Mouse (Mus musculus) kidney, embryonic 15.5 days (tissue): ENCODE data around the gene Ino80e. TPM values are rescaled to one million over a fixed set of nuclear protein-coding genes. Genes with fewer than 3 reads are reported as not detected.

Experiments used
- ATAC-seq: fragments of 200-750 bp; cut with Nextera tagmentation; replicated peaks from 2 replicates; pipeline ENCODE4 v1.8.0; 2017; ENCODE audit warnings: moderate TSS enrichment; ENCODE audit not compliant: low FRiP score
- H3K27ac ChIP-seq: fragments of 300-500 bp; sonication (generic); 2 replicates; pipeline ENCODE4 v1.5.1; 2015; ENCODE audit warnings: mild to moderate bottlenecking, inconsistent platforms
- H3K27me3 ChIP-seq: fragments of 300-500 bp; sonication (generic); 2 replicates; pipeline ENCODE4 v1.6.1; 2015; ENCODE audit warnings: inconsistent platforms
- H3K36me3 ChIP-seq: fragments of 300-500 bp; sonication (generic); 2 replicates; pipeline ENCODE4 v1.6.1; 2015; ENCODE audit warnings: inconsistent platforms
- H3K4me1 ChIP-seq: fragments of 300-500 bp; sonication (generic); 2 replicates; pipeline ENCODE4 v1.6.1; 2015; ENCODE audit warnings: inconsistent platforms
- H3K4me2 ChIP-seq: fragments of 300-500 bp; sonication (generic); 2 replicates; pipeline ENCODE4 v1.6.1; 2015; ENCODE audit warnings: moderate library complexity, mild to moderate bottlenecking, inconsistent platforms
- H3K4me3 ChIP-seq: fragments of 300-500 bp; sonication (generic); replicated peaks from 2 replicates; pipeline ENCODE4 v1.5.1; 2015; ENCODE audit warnings: mild to moderate bottlenecking, inconsistent platforms
- H3K9ac ChIP-seq: fragments of 300-500 bp; sonication (generic); 2 replicates; pipeline ENCODE4 v1.6.1; 2015; ENCODE audit warnings: mild to moderate bottlenecking, inconsistent platforms
- H3K9me3 ChIP-seq: fragments of 300-500 bp; sonication (generic); replicated peaks from 2 replicates; pipeline ENCODE4 v1.6.1; 2016; ENCODE audit warnings: inconsistent platforms
- WGBS: fragments of 180-500 bp; shearing (Covaris S2); methylation state at CpG from one replicate; pipeline ENCODE4 v1.1.7; 2015; ENCODE audit warnings: mixed read lengths; 5-methylcytosine and 5-hydroxymethylcytosine counted together
- polyA plus RNA-seq: library from polyadenylated mRNA; unstranded; fragments of >200 nt; fragmentation: Nextera tagmentation; extraction: Ambion mirVana; gene quantifications from 2 replicates; pipeline ENCODE4 v1.2.1, GENCODE M21; 2015

Gene Ino80e
- polyA plus RNA-seq, 1 experiment from 2014 or later: 91.0 TPM

DNA sequence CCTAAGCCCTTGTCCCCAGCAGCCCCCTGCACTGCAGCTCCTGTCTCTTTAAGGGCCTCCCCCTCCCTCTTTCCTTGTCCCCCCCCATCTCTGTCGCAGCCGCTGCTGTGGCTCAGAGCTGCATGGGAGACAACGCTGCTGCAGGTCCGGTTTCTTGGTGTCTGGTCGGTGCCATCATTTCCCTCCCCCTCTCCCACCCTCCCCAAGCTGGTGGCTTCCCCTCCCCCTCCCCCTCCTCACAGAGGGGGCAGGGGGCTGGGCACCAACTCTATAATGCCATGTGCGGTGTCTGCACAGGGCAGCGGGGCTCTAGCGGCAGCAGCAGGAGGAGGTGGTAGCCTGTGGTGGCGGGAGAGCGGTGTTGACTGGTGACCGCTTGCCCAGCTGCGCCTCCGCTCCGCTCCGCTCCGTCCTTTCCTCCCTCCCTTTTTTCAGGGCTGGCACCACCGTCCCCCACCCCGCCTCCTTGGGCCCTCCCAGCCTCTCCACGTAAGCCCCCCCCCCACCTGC is 38.9 kb downstream of the Ino80e start:
- peaks cover 16% of the 10 kb centered on the region for H3K4me1 ChIP-seq
- no peak overlapping the region for H3K27ac ChIP-seq
- peak overlapping the region; percentile 61 for H3K4me2 ChIP-seq
- H3K4me3 ChIP-seq: peak overlapping the region; percentile 36
- WGBS: 1% methylated on average over 16 of the region's 19 CpGs
- no peak overlapping the region for H3K9ac ChIP-seq
- peaks cover 36% of the 10 kb centered on the region for H3K27me3 ChIP-seq
- no peak; the same call in 1 of the 2 replicates for ATAC-seq
- no peaks in the 10 kb centered on the region for H3K9me3 ChIP-seq
- no peaks in the 10 kb centered on the region for H3K36me3 ChIP-seq

DNA sequence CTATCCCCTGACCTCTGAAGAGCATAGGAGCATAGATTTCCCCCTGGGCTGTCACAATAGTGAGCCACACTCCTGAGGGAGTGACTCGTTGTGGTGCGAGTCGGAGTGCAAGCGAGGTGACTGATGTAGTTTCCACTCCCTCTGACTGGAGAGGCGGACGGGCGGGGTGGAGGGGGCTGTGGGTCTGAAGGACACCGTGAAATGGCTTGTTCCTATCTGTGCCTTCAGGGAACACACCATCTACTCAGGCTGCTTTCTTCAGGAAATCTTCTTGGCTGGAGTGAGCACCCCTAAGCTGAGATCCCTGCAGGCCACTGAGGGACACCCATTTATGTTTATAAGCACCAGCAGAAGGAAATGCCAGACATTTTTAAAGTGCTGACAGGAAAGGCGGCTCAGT is 39.4 kb downstream of the Ino80e start:
- no peaks in the 10 kb centered on the region for H3K36me3 ChIP-seq
- 15% methylated on average over 9 of the region's 9 CpGs for WGBS
- H3K4me1 ChIP-seq: peaks cover 16% of the 10 kb centered on the region
- H3K4me2 ChIP-seq: peak overlapping the region; percentile 61
- H3K27ac ChIP-seq: no peak overlapping the region
- H3K4me3 ChIP-seq: peak overlapping the region; percentile 36; the same call in 1 of the 2 replicates
- no peak overlapping the region for H3K9ac ChIP-seq
- peaks cover 36% of the 10 kb centered on the region for H3K27me3 ChIP-seq
- ATAC-seq: no peak
- no peaks in the 10 kb centered on the region for H3K9me3 ChIP-seq

DNA sequence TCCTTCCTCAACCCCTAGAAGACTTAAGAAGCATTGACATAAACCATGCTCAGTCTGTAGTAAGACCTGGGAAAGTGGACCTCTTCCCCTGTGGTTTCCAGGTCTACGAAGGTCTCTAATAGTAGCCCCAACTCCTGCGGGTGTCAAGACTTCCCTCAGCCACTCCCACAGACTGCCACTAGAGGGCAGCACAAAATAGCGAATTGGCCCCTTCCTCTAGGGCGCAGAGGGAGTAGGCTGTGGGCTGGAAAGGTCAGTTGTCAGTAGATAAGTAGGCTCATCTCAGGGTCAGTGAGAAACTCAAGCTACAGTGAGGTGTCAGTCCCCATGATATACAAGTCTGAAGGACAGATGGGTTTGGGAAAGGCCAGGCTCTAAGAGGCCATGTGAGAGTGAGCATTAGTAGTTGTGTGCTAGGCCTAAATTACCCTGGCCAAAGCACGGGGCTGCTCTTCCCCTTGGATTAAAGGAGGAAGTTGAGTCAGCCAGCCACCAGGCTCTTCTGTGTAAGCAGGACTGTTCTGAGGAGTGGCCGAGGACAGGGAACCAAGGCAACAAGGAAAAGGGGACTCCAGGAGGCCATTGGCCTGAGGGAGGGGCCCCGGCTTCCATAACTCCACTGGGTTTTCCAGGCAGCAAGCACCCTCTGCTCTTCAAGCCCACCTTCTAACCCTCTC is 40.2 kb downstream of the Ino80e start:
- 0 out of 2 replicates have a peak, but pooled peaks have one; percentile 17 for ATAC-seq
- Histone ChIP-seq H3K36me3 (no peaks in the 10 kb centered on the region), H3K4me1 (peaks cover 16% of the 10 kb centered on the region), H3K9ac (no peak overlapping the region), H3K4me2 (no peak overlapping the region), H3K27ac (no peak overlapping the region), H3K4me3 (no peak overlapping the region), H3K9me3 (no peaks in the 10 kb centered on the region), H3K27me3 (peaks cover 36% of the 10 kb centered on the region)
- 22% methylated on average over 7 of the region's 7 CpGs for WGBS

DNA sequence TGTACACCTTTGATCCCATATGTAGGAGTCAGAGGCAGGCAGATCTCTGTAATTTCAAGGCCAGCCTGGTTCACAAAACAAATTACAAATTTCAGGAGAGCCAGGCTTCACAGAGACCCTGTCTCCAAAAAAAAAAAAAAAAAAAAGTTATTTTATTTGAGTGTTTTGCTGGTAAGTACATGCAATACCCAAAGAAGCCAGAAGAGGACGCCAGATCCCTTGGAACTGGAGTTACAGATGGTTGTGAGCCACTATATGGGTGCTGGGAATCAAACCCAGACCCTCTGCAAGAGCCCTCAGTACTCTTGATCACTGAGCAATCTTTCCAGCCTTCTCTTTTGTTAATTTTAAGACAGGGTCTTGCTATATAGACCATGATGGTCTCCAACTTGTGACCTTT is 43.4 kb downstream of the Ino80e start:
- WGBS: 39% methylated on average over 1 of the region's 1 CpGs
- Histone ChIP-seq H3K36me3 (no peaks in the 10 kb centered on the region), H3K4me3 (no peak overlapping the region), H3K27ac (no peak overlapping the region), H3K4me1 (peaks cover 16% of the 10 kb centered on the region), H3K27me3 (peaks cover 18% of the 10 kb centered on the region), H3K9me3 (no peaks in the 10 kb centered on the region), H3K4me2 (no peak overlapping the region), H3K9ac (no peak overlapping the region)
- ATAC-seq: no peak

DNA sequence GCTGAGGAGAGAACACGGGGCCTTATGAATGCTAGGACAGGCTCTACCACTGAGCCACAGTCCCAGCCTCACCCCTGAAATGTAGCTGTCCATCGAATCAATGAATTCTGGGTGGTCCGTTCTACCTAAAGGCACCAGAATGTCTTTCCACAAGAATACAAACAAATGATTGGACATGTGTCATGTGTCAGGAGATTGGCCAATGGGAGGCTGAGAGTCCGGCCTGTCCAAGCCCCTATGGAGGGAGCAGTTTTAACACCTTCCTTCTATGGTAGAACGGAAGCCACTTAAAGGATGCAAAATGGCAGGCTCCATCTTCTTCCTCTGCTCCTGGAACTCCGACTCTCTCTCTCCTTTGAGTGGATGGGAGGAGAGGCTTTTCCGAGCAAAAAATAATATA is 44.6 kb downstream of the Ino80e start:
- Histone ChIP-seq H3K27me3 (peaks cover 8% of the 10 kb centered on the region), H3K4me3 (no peak overlapping the region), H3K4me2 (no peak overlapping the region), H3K36me3 (no peaks in the 10 kb centered on the region), H3K4me1 (peaks cover 7% of the 10 kb centered on the region), H3K9me3 (no peaks in the 10 kb centered on the region), H3K27ac (no peak overlapping the region), H3K9ac (no peak overlapping the region)
- ATAC-seq: no peak
- 89% methylated on average over 7 of the region's 7 CpGs for WGBS

DNA sequence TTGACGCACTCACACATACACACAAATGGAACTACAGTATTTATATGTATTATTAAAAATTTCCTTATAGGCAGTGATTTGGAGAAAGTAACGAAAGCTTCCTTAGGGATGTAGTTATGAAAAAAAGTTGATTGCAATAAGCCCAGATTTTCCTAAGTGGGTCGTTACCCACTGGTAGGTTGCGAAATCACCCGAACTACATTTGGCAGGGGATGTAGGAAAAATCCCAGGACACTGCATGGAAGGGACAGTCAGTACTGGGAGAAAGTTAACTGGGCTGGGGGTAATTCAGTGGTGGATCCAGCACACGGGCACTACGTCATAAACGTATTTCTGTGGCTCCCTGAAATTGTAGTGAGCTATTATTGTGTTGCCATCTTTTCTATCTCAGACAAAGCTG is 45.7 kb downstream of the Ino80e start:
- WGBS: 85% methylated on average over 8 of the region's 8 CpGs
- Histone ChIP-seq H3K36me3 (no peaks in the 10 kb centered on the region), H3K4me3 (no peak overlapping the region), H3K9me3 (no peaks in the 10 kb centered on the region), H3K4me2 (no peak overlapping the region), H3K27me3 (0 out of 2 replicates have a peak, but pooled peaks cover 2% of the 10 kb centered on the region), H3K4me1 (no peaks in the 10 kb centered on the region), H3K27ac (no peak overlapping the region), H3K9ac (no peak overlapping the region)
- no peak for ATAC-seq

DNA sequence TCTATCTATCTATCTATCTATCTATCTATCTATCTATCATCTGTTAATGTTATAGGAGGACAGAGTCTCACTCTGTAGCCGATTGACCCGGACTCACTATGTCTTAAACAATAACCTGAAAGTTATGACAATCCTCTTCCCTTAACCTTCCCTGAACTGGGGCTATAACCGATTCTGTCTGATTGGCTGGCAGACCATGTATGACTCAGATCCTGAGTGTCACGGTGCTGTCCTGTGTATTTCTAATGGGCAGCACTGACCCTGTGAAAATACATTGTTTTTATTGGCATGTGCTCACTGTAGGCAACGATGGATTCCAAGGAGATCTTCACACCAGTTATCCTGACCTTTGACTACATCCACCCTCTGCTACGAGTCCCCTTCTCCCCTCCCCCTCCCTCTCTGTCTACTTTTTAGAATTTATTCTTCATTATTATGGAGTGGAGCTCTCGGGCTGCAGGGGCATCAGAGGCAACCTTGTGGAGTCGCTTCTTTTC is 46.4 kb downstream of the Ino80e start:
- WGBS: 58% methylated on average over 8 of the region's 8 CpGs
- Histone ChIP-seq H3K36me3 (no peaks in the 10 kb centered on the region), H3K4me3 (no peak overlapping the region), H3K9ac (no peak overlapping the region), H3K27ac (no peak overlapping the region), H3K9me3 (no peaks in the 10 kb centered on the region), H3K27me3 (no peaks in the 10 kb centered on the region), H3K4me1 (no peaks in the 10 kb centered on the region), H3K4me2 (no peak overlapping the region)
- no peak for ATAC-seq

DNA sequence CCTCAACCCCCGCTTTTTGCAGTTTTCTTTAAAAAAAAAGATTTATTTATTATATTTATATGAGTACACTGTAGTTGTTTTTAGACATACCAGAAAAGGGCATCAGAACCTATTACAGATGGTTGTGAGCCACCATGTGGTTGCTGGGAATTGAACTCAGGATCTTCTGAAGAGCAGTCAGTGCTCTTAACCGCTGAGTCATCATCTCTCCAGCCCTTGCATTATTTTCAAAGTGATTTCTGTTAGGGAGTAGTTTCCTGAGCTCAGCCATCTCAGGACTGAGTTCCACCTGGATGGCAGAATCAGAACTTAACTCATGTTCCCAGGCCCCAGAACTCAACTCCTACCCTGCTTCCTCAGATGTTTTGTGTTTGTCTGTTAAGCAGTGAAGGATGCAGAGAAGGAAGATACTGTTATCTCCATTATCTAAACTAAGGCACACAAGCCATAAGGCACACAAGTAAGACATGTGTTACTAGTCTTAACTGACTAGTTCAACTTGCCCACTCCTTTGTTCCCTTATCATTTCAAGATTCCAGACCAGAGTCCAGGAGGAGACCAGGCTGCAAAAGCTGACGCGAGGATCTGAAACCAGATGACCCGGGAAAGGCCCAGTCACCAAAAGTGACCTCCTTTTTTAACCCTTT is 52.3 kb downstream of the Ino80e start:
- Histone ChIP-seq H3K9ac (peak overlapping the region; percentile 84), H3K27me3 (no peaks in the 10 kb centered on the region), H3K9me3 (no peaks in the 10 kb centered on the region), H3K36me3 (peaks cover 13% of the 10 kb centered on the region), H3K27ac (peak overlapping the region; percentile 79), H3K4me1 (peaks cover 30% of the 10 kb centered on the region), H3K4me3 (peak overlapping the region; percentile 75; the same call in 1 of the 2 replicates), H3K4me2 (peak overlapping the region; percentile 89)
- no peak for ATAC-seq
- 53% methylated on average over 5 of the region's 5 CpGs for WGBS

DNA sequence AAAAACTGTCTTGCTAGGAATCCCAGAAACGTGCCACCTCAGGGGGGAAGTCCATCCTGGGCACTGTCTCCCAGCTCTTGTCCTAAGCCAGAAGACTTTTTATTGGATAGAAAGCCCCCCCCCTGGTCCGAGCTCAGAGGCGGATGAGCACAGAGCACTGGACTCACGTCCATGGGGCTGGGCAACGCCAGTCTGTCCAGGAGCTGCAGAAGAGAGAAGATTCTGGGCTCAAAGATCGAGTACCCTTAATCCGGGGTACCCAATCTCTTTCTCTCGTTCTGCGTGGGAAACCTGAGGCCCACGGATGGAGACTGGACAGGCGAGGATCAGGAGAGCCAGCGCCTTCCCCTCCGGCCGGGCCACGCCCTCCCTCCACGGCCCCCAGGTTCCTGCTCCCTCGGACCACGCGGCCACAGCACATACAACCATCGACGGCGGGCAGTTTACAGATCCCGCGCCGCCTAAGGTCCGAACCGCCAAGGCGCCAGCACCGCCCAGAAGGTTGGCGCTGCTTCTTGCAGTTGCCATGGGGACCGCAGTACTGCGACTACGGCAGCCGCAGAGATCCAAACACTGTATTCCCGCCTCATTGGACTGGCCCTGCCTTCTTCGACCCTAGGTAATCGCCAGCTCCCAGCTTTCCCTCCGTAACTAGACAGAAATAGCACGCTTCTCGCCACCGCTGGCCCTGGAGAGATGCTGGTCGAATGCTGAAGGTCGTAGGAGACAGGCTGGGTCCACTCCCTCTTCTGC is 53.3 kb downstream of the Ino80e start:
- under 1% methylated on average over 43 of the region's 43 CpGs for WGBS
- H3K4me3 ChIP-seq: peak overlapping the region; percentile 75

DNA sequence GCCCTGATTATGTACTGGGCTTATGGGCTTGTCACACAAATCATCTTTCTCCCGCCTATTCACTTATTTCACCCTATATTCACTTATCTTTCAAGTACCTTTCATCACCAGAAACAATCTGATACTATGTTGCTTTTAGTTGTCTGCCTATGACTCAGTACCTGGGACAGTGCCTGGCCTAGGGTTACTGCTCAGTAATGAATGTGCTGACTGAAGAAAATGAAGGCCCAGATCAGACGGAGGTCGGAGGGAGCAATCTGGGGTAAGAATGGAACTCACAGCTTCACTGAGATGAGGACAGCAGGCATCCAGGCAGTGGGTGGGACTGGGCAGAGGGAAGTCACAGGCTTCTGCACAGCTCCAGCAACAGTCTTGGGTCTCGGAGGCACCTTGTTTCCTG is 54.8 kb downstream of the Ino80e start:
- H3K9me3 ChIP-seq: no peaks in the 10 kb centered on the region
- H3K4me2 ChIP-seq: peak overlapping the region; percentile 89
- ATAC-seq: no peak
- no peaks in the 10 kb centered on the region for H3K27me3 ChIP-seq
- no peak overlapping the region for H3K9ac ChIP-seq
- no peak overlapping the region for H3K27ac ChIP-seq
- WGBS: 57% methylated on average over 4 of the region's 4 CpGs
- H3K36me3 ChIP-seq: peaks cover 32% of the 10 kb centered on the region
- H3K4me3 ChIP-seq: peak overlapping the region; percentile 75; the same call in 1 of the 2 replicates
- peaks cover 30% of the 10 kb centered on the region for H3K4me1 ChIP-seq

More for the DNA sequence above, 53.3 kb downstream of the Ino80e start:
- Histone ChIP-seq H3K36me3 (peaks cover 18% of the 10 kb centered on the region), H3K27ac (peak overlapping the region; percentile 79), H3K9ac (peak overlapping the region; percentile 84), H3K27me3 (no peaks in the 10 kb centered on the region), H3K4me1 (peaks cover 30% of the 10 kb centered on the region), H3K9me3 (no peaks in the 10 kb centered on the region), H3K4me2 (peak overlapping the region; percentile 89)
- peak; percentile 96 for ATAC-seq

DNA sequence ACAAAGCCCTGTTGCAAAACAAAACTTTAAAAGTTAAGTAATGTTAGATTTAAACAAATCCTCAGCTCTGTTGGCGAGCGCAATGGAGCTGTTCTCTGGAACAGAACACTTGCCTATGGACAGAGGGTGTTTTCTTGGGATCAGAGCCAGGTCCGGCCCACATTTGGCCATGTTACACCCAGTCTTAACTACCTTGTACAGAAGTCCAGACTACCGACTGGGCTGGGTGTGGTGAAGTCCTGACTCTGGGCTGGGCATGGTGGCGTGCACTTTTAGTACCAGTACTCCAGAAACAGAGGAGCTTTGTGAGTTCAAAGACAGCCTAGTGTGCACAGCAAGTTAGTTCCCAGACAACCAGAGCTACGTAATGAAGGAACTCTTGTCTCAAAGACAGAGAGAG is 55.2 kb downstream of the Ino80e start:
- WGBS: 75% methylated on average over 6 of the region's 6 CpGs
- no peak overlapping the region for H3K4me3 ChIP-seq
- no peak overlapping the region for H3K27ac ChIP-seq
- no peaks in the 10 kb centered on the region for H3K27me3 ChIP-seq
- H3K9me3 ChIP-seq: no peaks in the 10 kb centered on the region
- H3K4me2 ChIP-seq: no peak overlapping the region
- H3K9ac ChIP-seq: no peak overlapping the region
- H3K36me3 ChIP-seq: peaks cover 33% of the 10 kb centered on the region
- peaks cover 30% of the 10 kb centered on the region for H3K4me1 ChIP-seq
- no peak for ATAC-seq

DNA sequence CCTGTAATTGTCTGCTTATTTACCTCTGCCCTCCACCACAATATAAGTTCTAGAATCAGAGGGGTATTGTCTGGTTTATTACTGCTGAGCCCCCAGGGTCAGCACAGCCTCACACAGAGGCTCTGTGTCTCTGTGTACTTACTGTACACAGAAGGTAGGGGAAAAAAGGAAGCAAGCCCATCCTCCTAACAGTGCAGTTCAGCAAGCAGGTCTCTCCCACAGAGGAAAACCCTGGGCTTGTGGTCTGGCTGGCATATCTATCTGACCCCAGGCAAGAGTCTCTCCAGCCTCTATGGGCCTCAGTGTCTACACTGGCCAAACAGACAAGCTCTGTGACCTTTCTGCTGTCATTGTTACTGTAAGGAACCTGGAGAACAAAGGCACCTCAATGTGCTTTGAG is 58.4 kb downstream of the Ino80e start:
- H3K4me2 ChIP-seq: no peak overlapping the region
- H3K36me3 ChIP-seq: peaks cover 33% of the 10 kb centered on the region
- peaks cover 34% of the 10 kb centered on the region for H3K4me1 ChIP-seq
- H3K27ac ChIP-seq: no peak overlapping the region
- H3K9me3 ChIP-seq: no peaks in the 10 kb centered on the region
- no peak overlapping the region for H3K9ac ChIP-seq
- no peak overlapping the region for H3K4me3 ChIP-seq
- ATAC-seq: no peak
- H3K27me3 ChIP-seq: no peaks in the 10 kb centered on the region
